Mouse (Mus musculus) intestine, embryonic 14.5 days (tissue): Measurements from ENCODE around the gene Cadm4. TPM values are rescaled to one million over a fixed set of nuclear protein-coding genes. Genes with fewer than 3 reads are reported as not detected.

Experiments used
- ATAC-seq: fragments of 200-750 bp; cut with Nextera tagmentation; replicated peaks from 2 replicates; pipeline ENCODE4 v1.8.0; 2017; ENCODE audit warnings: low read depth, moderate number of reproducible peaks, moderate TSS enrichment, moderate library complexity; ENCODE audit not compliant: low FRiP score, low TSS enrichment
- DNase-seq: peaks from one replicate; pipeline ENCODE4 v3.0.0-alpha.2; 2018; ENCODE audit warnings: low spot score
- H3K27ac ChIP-seq: fragments of 300-500 bp; sonication (generic); 2 replicates; pipeline ENCODE4 v1.5.1; 2014; ENCODE audit warnings: low read depth, mild to moderate bottlenecking, control low read depth
- H3K27me3 ChIP-seq: fragments of 300-500 bp; sonication (generic); replicated peaks from 2 replicates; pipeline ENCODE4 v1.6.1; 2014; ENCODE audit warnings: low read length, control low read depth; ENCODE audit not compliant: control insufficient read depth, insufficient read depth
- H3K36me3 ChIP-seq: fragments of 300-500 bp; sonication (generic); 2 replicates; pipeline ENCODE4 v1.6.1; 2014; ENCODE audit warnings: low read length, control low read depth; ENCODE audit not compliant: control insufficient read depth, insufficient read depth
- H3K4me1 ChIP-seq: fragments of 300-500 bp; sonication (generic); replicated peaks from 2 replicates; pipeline ENCODE4 v1.6.1; 2014; ENCODE audit warnings: low read length, control low read depth, mixed read lengths; ENCODE audit not compliant: control insufficient read depth, insufficient read depth
- H3K4me2 ChIP-seq: fragments of 300-500 bp; sonication (generic); 2 replicates; pipeline ENCODE4 v1.6.1; 2014; ENCODE audit warnings: low read length
- H3K4me3 ChIP-seq: fragments of 300-500 bp; sonication (generic); 2 replicates; pipeline ENCODE4 v1.5.1; 2014; ENCODE audit warnings: low read depth, low read length, control low read depth, mixed read lengths
- H3K9ac ChIP-seq: fragments of 300-500 bp; sonication (generic); 2 replicates; pipeline ENCODE4 v1.6.1; 2014; ENCODE audit warnings: mild to moderate bottlenecking, low read length
- H3K9me3 ChIP-seq: fragments of 300-500 bp; sonication (generic); 2 replicates; pipeline ENCODE4 v1.6.1; 2016; ENCODE audit warnings: low read length, control low read depth; ENCODE audit not compliant: control insufficient read depth
- WGBS: fragments of 180-500 bp; shearing (Covaris S2); extraction: QIAGEN DNeasy Blood & Tissue Kit; methylation state at CpG from one replicate; pipeline ENCODE4 v1.1.7; 2014; 5-methylcytosine and 5-hydroxymethylcytosine counted together
- polyA plus RNA-seq: library from polyadenylated mRNA; unstranded; fragments of >200 nt; fragmentation: Nextera tagmentation; extraction: Ambion mirVana; gene quantifications from 2 replicates; pipeline ENCODE4 v1.2.1, GENCODE M21; 2014

The Cadm4 gene
- polyA plus RNA-seq, 1 experiment from 2014 or later = 0.64 TPM

DNA sequence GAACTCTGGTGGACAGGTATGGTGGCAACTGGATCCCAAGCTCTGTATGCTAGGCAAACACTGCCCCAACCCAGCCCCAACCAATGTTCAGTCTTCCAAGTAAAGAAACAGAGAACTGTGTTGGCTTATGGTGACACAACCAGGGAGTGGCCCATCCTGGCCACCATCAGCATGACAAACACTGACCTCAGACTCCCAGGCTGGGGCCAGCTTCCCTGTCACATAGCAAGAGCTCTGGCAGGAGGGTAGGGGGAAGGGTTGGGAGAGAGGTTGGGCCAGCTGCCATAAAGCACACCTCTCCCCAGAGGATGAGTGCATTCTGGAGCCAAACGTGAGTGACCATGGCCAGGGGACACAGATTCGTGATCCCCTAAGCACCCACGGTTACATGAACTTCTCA lies 22.0 kb upstream of the Cadm4 start:
- peak overlapping the region; percentile 8; the same call in 1 of the 2 replicates for H3K4me2 ChIP-seq
- H3K36me3 ChIP-seq = no peaks in the 10 kb centered on the region
- 54% methylated on average over 3 of the region's 3 CpGs for WGBS
- no peak overlapping the region for H3K27ac ChIP-seq
- H3K9me3 ChIP-seq = no peaks in the 10 kb centered on the region
- ATAC-seq = peak; percentile 37; the same call in 1 of the 2 replicates
- H3K4me3 ChIP-seq = no peak overlapping the region
- peaks cover 24% of the 10 kb centered on the region for H3K4me1 ChIP-seq
- H3K27me3 ChIP-seq = no peaks in the 10 kb centered on the region
- H3K9ac ChIP-seq = no peak overlapping the region
- no peak for DNase-seq

- DNase-seq (no peak), ATAC-seq (no peak)
- H3K9ac ChIP-seq = no peak overlapping the region
- H3K27me3 ChIP-seq = no peaks in the 10 kb centered on the region
- no peaks in the 10 kb centered on the region for H3K36me3 ChIP-seq
- WGBS = 44% methylated on average over 14 of the region's 14 CpGs
- peak overlapping the region; percentile 51; the same call in 1 of the 2 replicates for H3K27ac ChIP-seq
- no peaks in the 10 kb centered on the region for H3K9me3 ChIP-seq
- peaks cover 24% of the 10 kb centered on the region for H3K4me1 ChIP-seq
- H3K4me2 ChIP-seq = no peak overlapping the region; the same call in 1 of the 2 replicates
- H3K4me3 ChIP-seq = no peak overlapping the region
Measured at GRCm38 (mm10) chr7:24461376-24462051, 20.3 kb upstream of the Cadm4 start.

DNA sequence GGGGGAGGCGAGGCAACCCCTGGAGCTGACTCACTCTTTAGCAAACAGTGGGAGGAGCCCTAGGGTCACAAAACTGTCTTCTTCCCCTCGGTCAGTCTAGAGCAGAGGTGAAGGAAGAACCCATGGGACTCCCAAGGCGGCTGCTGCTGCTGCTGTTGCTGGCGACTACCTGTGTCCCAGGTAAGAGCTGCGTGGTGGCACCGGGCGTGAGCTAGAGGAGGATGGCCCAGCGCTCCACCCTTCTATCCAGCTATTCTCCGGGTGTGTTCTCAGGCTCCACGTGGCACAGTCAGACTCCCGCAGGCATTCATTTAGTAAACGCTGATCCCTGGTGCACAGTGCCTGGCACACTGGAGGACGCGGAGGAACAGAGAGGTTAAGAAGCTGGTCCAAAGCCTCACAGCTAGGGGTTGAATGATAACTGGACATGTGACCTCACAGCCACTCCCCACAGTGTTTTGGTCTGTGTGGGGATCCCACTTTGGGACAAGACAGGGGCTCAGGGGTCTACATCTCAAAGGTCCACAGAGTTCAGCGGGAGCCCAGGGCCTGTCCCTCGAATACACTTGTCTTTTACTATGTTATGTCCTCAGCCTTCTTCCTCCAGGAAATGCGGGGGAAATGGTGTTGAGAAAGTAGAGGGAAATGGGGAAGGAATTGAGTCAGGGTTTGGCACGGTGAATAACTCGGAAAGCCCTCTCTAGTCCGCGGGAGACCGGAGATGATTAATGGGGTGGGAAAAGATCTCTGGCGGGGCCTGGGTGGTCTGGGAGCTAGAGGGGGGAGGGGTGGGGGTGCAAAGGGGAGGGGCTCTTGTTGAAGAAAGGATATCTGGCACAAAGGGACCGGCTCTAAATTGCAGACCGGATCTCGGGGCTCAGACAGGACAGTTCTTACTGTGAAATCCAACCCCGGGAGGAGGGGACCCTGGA lies 19.2 kb upstream of the Cadm4 start, which contains the start of gene Plaur:
Gene Plaur, plus strand, starts transcription at position 97 of the 932 bp plus-strand sequence.
- DNase-seq (no peak), ATAC-seq (peak; percentile 71)
- no peaks in the 10 kb centered on the region for H3K9me3 ChIP-seq
- peak within 1 kb of the TSS; percentile 40 for H3K9ac ChIP-seq
- peak within 1 kb of the TSS; percentile 51 for H3K27ac ChIP-seq
- peak within 1 kb of the TSS; percentile 35 for H3K4me3 ChIP-seq
- no peaks in the 10 kb centered on the region for H3K36me3 ChIP-seq
- no peaks in the 10 kb centered on the region for H3K27me3 ChIP-seq
- peak within 1 kb of the TSS; percentile 44 for H3K4me2 ChIP-seq
- peaks cover 24% of the 10 kb centered on the region for H3K4me1 ChIP-seq
- 2% methylated on average over 26 of the region's 27 CpGs for WGBS

DNA sequence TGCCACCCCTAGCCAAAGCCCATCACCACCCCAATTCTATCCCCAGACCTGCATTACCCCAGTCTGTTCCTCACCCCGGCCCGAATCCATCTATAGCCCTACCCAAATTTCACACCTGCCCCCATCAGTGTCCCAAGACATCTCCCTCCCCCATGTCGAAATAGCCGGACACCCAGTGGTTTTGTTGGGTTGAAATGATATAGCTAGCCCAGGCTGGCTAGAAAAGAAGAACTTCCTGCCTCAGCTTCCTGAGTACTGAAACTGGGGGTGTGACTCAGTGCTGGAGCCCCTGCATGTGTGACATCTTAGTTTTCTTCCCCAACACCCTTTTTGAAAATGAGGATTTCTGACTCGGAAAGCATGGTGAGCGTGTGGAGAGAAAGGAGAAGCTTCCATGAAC lies 15.0 kb upstream of the Cadm4 start:
- no peaks in the 10 kb centered on the region for H3K36me3 ChIP-seq

GRCm38 (mm10) chr7:24467886-24468285 lies 13.9 kb upstream of the Cadm4 start:
- DNase-seq (no peak), ATAC-seq (no peak)
- Histone ChIP-seq H3K27ac (no peak overlapping the region), H3K36me3 (no peaks in the 10 kb centered on the region), H3K9me3 (no peaks in the 10 kb centered on the region), H3K4me2 (no peak overlapping the region), H3K27me3 (no peaks in the 10 kb centered on the region), H3K9ac (no peak overlapping the region), H3K4me3 (no peak overlapping the region), H3K4me1 (peaks cover 5% of the 10 kb centered on the region)
- 71% methylated on average over 5 of the region's 5 CpGs for WGBS

More for the DNA sequence above, 15.0 kb upstream of the Cadm4 start:
- Histone ChIP-seq H3K4me2 (no peak overlapping the region), H3K9me3 (no peaks in the 10 kb centered on the region), H3K27me3 (no peaks in the 10 kb centered on the region), H3K9ac (no peak overlapping the region), H3K27ac (no peak overlapping the region), H3K4me3 (no peak overlapping the region), H3K4me1 (peaks cover 11% of the 10 kb centered on the region)
- no peak for DNase-seq
- ATAC-seq = no peak
- 91% methylated on average over 6 of the region's 6 CpGs for WGBS

GRCm38 (mm10) chr7:24469126-24469525 lies 12.7 kb upstream of the Cadm4 start:
- H3K27ac ChIP-seq = no peak overlapping the region
- no peaks in the 10 kb centered on the region for H3K4me1 ChIP-seq
- 86% methylated on average over 3 of the region's 3 CpGs for WGBS
- no peak for ATAC-seq
- no peak for DNase-seq
- no peaks in the 10 kb centered on the region for H3K36me3 ChIP-seq
- no peak overlapping the region for H3K9ac ChIP-seq
- no peaks in the 10 kb centered on the region for H3K9me3 ChIP-seq
- no peak overlapping the region for H3K4me3 ChIP-seq
- H3K4me2 ChIP-seq = no peak overlapping the region
- no peaks in the 10 kb centered on the region for H3K27me3 ChIP-seq

GRCm38 (mm10) chr7:24470356-24470755 lies 11.5 kb upstream of the Cadm4 start:
- Histone ChIP-seq H3K27me3 (no peaks in the 10 kb centered on the region), H3K36me3 (no peaks in the 10 kb centered on the region), H3K4me3 (no peak overlapping the region), H3K27ac (no peak overlapping the region), H3K4me2 (no peak overlapping the region), H3K9me3 (no peaks in the 10 kb centered on the region), H3K9ac (no peak overlapping the region), H3K4me1 (no peaks in the 10 kb centered on the region)
- 98% methylated on average over 7 of the region's 7 CpGs for WGBS
- DNase-seq = no peak
- no peak for ATAC-seq

- Histone ChIP-seq H3K9ac (no peak overlapping the region), H3K4me2 (no peak overlapping the region), H3K9me3 (no peaks in the 10 kb centered on the region), H3K4me1 (no peaks in the 10 kb centered on the region), H3K4me3 (no peak overlapping the region), H3K27ac (no peak overlapping the region), H3K36me3 (no peaks in the 10 kb centered on the region), H3K27me3 (no peaks in the 10 kb centered on the region)
- ATAC-seq = no peak
- 71% methylated on average over 6 of the region's 6 CpGs for WGBS
- DNase-seq = no peak
Measured at GRCm38 (mm10) chr7:24472442-24472841, 9.4 kb upstream of the Cadm4 start.
